Mouse (Mus musculus) megakaryocyte-erythroid progenitor cell, adult 5 weeks (primary cell): ENCODE data around the gene Bola1. TPM values are rescaled to one million over a fixed set of nuclear protein-coding genes. Genes with fewer than 3 reads are reported as not detected.

Source experiments
- polyA plus RNA-seq: library from polyadenylated mRNA; stranded (reverse); fragments of >175 nt; gene quantifications from 2 replicates; pipeline ENCODE4 v1.2.3, GENCODE M21; 2012

The Bola1 gene
- 98.4 and 100 TPM in 2 replicates for polyA plus RNA-seq

GRCm38 (mm10) chr3:96219661-96220130 is at the start of gene Bola1, which contains the start of gene Hist2h2ab:
Gene Bola1, minus strand, starts transcription at chr3:96219709.
Gene Hist2h2ab, plus strand, starts transcription at chr3:96219865.

GRCm38 (mm10) chr3:96268051-96268775 is 48.7 kb upstream of the Bola1 start, which contains the start of gene Hist2h3b:
Gene Hist2h3b, plus strand, starts transcription at chr3:96268654.

GRCm38 (mm10) chr3:96262979-96263550 is 43.6 kb upstream of the Bola1 start, which contains the start of gene Hist2h4:
Gene Hist2h4, minus strand, starts transcription at chr3:96263311.

GRCm38 (mm10) chr3:96246427-96246856 is 26.9 kb upstream of the Bola1 start, which contains the start of gene Hist2h3c1:
Gene Hist2h3c1, plus strand, starts transcription at chr3:96246685.

GRCm38 (mm10) chr3:96245003-96245886 is 25.7 kb upstream of the Bola1 start, which contains the start of gene Hist2h2aa1:
Gene Hist2h2aa1, plus strand, starts transcription at chr3:96245497.

GRCm38 (mm10) chr3:96239949-96240798 is 20.7 kb upstream of the Bola1 start, which contains the start of gene Hist2h2aa2:
Gene Hist2h2aa2, minus strand, starts transcription at chr3:96240276.

GRCm38 (mm10) chr3:96238954-96239793 is 19.7 kb upstream of the Bola1 start, which contains the start of gene Hist2h3c2:
Gene Hist2h3c2, minus strand, starts transcription at chr3:96239127.

GRCm38 (mm10) chr3:96220765-96221639 is 1.5 kb upstream of the Bola1 start, which contains the start of the genes Hist2h2ac and Hist2h2be:
Gene Hist2h2ac, minus strand, starts transcription at chr3:96220880.
Gene Hist2h2be, plus strand, starts transcription at chr3:96221119.

GRCm38 (mm10) chr3:96180727-96181477 is 38.6 kb downstream of the Bola1 start, which contains the start of gene Sv2a:
Gene Sv2a, plus strand, starts transcription at chr3:96181151.

GRCm38 (mm10) chr3:96172197-96173178 is 47.0 kb downstream of the Bola1 start, which contains the start of gene Sf3b4:
Gene Sf3b4, plus strand, starts transcription at chr3:96172332.

GRCm38 (mm10) chr3:96161869-96162840 is 57.4 kb downstream of the Bola1 start, which contains the start of gene Mtmr11:
Gene Mtmr11, plus strand, starts transcription at chr3:96162004.

Other genes starting within 250 kb of the Bola1 start
- 232 TPM in 2 replicates for gene Plekho1, start 223.7 kb downstream of the Bola1 start, polyA plus RNA-seq
- gene Vps45, start 161.2 kb downstream of the Bola1 start, polyA plus RNA-seq, result 6.0 and 7.1 TPM in 2 replicates
- 3.0 and 4.9 TPM in 2 replicates for gene Otud7b, start 115.2 kb downstream of the Bola1 start, polyA plus RNA-seq
- gene Mtmr11, start 57.7 kb downstream of the Bola1 start, polyA plus RNA-seq, result not detected in 2 replicates
- 524 and 591 TPM in 2 replicates for gene Sf3b4, start 47.4 kb downstream of the Bola1 start, polyA plus RNA-seq
- gene Sv2a, start 38.6 kb downstream of the Bola1 start, polyA plus RNA-seq, result 0.37 and 0.50 TPM in 2 replicates
- gene Hist2h2ab, start 156 bp upstream of the Bola1 start, polyA plus RNA-seq, result 1.1 and 2.0 TPM in 2 replicates
- 18.4 and 18.7 TPM in 2 replicates for gene Hist2h2ac, start 1.2 kb upstream of the Bola1 start, polyA plus RNA-seq
- gene Hist2h2be, start 1.4 kb upstream of the Bola1 start, polyA plus RNA-seq, result 0.49 and 0.75 TPM in 2 replicates
- 25.9 and 32.4 TPM in 2 replicates for gene Hist2h3c2, start 19.4 kb upstream of the Bola1 start, polyA plus RNA-seq
- gene Hist2h2aa2, start 20.6 kb upstream of the Bola1 start, polyA plus RNA-seq, result 261 and 264 TPM in 2 replicates
- gene Hist2h2aa1, start 25.8 kb upstream of the Bola1 start, polyA plus RNA-seq, result 1.3 and 8.5 TPM in 2 replicates
- not detected in 2 replicates for gene Hist2h3c1, start 27.0 kb upstream of the Bola1 start, polyA plus RNA-seq
- 3.4 and 3.5 TPM in 2 replicates for gene Hist2h4, start 43.6 kb upstream of the Bola1 start, polyA plus RNA-seq
- 28.5 and 35.3 TPM in 2 replicates for gene Hist2h3b, start 48.9 kb upstream of the Bola1 start, polyA plus RNA-seq
- gene Hist2h2bb, start 50.0 kb upstream of the Bola1 start, polyA plus RNA-seq, result 0.36 and 1.4 TPM in 2 replicates
- gene Fcgr1, start 74.3 kb upstream of the Bola1 start, polyA plus RNA-seq, result 0.03 and 0.14 TPM in 2 replicates
- not detected in 2 replicates for gene BC107364, start 232.6 kb upstream of the Bola1 start, polyA plus RNA-seq